Mouse (Mus musculus): ENCODE measurements around the gene Lrch1.

Gene Lrch1

GRCm38 (mm10) chr14:74814848-74815789 lies 132.6 kb downstream of the Lrch1 start:
- DNase-seq (ENCODE audit: low spot score): no peak

DNA sequence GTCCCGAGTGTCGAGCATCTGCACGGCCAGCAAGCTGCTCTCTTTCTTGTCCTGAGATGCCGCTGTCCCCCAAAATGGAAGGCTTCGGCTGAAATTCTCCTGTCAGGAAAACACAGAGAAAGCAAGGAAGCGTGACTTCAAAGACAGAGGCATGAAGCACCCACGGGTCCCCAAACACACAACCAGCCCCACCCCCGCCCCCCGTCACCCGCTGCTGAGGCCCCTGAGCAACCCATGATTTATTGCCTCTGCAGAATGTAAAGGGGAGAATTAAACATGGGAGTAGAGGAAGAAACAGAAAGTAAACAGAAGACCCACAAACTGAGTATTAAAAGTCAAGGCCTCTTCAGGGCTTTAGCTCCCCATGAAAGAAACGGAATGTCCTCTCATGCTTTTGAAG lies 136.1 kb downstream of the Lrch1 start:
- no peak for DNase-seq (ENCODE audit: low spot score)

GRCm38 (mm10) chr14:74801961-74802360 lies 145.7 kb downstream of the Lrch1 start:
- DNase-seq (ENCODE audit: low spot score): no peak

DNA sequence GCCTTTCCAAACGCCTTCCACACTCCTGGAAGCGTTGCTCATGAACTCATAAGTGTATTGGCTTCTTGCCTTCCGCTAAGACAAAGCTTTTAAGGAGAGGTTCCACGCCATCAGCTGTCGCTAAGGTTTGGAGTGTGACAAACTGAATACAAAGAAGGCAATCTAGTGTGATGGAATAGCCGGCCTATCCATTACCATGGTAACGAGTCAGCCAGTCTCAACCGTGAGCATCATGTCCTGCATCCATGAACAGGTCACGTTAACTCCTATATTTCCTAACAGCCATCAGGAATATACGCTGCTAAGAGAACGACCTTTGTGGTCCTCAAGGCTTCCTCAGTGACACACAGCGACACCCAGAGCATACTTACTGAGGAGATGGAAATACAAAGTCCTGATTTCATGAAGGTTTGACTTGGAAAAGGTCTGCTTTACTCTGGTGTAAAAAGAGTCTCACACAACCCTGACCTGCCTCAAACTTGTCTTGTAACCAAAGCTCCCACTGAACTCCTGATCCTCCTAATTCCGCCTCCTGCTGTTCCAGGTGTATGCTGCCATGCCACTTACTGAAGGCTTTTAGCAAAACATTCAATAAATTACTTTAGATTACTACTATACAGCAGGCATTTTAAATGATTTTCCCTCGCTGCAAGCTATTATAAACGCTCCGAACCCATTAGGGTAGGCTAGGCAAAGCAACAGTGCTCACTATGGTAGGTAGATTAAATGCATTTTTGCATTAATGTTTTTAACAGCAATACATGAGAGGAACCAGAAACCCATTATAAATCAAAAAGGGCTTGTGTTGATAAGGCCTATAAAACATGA lies 149.4 kb downstream of the Lrch1 start:
- no peak for DNase-seq (ENCODE audit: low spot score)

DNA sequence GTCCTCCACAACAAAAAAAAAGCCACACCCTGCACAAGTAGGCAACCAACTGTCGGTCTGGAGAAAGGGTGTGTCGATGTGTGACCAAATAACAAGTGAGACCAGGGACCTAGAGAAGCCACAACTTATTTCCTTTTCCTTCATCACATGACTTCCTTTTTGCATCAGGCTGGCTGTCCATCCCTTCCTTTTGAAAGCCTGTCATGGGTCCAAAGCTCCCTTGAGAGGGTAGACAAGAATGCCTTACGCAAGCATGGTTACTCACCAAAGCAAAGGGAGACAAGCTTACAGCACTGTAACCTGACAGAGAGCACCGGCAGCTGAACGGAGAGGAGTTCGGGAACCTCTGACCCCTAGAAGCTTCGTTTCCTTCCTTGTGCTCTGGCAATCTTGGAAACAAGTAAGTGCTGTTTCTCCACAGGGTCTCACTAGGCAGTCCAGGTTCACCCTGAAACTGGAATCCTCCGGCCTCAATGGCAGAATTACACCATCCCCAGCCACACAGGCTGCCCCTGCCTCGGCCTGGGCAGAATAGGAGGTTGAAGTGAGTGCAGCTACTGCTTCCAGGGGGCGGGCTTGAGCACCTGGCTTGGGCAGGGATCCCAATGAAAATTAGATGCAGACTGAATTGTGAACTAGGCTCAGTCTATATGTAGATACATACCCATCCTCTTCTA lies 150.2 kb downstream of the Lrch1 start:
- DNase-seq (ENCODE audit: low spot score): no peak

- DNase-seq (ENCODE audit: low spot score): no peak
Observed at GRCm38 (mm10) chr14:74794931-74795330, 152.7 kb downstream of the Lrch1 start.

- no peak for DNase-seq (ENCODE audit: low spot score)
Observed at GRCm38 (mm10) chr14:74792793-74793192, 154.9 kb downstream of the Lrch1 start.

GRCm38 (mm10) chr14:74790535-74790934 lies 157.1 kb downstream of the Lrch1 start:
- no peak for DNase-seq (ENCODE audit: low spot score)

- DNase-seq (ENCODE audit: low spot score): peak; percentile 5
Observed at GRCm38 (mm10) chr14:74788766-74789165, 158.9 kb downstream of the Lrch1 start.

GRCm38 (mm10) chr14:74787717-74788116 lies 160.0 kb downstream of the Lrch1 start:
- DNase-seq (ENCODE audit: low spot score): no peak

GRCm38 (mm10) chr14:74784243-74784934 lies 163.3 kb downstream of the Lrch1 start:
- DNase-seq (ENCODE audit: low spot score): no peak

GRCm38 (mm10) chr14:74774046-74774619 lies 173.5 kb downstream of the Lrch1 start:
- DNase-seq (ENCODE audit: low spot score): no peak

DNA sequence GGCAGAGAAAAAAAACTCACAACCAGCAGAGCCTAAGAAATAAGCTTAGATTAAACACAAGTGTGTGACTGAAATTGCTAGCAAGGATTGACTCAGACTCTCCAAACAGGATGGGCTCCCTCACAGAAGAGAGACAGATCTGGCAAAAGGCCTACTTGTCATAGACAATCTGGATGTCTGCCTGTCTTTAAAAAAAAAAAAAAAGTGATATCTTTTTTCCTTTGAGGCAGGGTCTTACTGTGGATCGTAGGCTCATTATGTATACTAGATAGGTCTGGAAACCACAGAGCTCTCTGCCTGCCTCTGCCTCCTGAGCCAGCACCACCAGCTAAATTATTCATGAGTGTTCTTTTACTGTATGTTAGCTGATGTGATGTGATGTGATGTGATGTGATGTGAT lies 179.8 kb downstream of the Lrch1 start:
- no peak for DNase-seq (ENCODE audit: low spot score)

DNA sequence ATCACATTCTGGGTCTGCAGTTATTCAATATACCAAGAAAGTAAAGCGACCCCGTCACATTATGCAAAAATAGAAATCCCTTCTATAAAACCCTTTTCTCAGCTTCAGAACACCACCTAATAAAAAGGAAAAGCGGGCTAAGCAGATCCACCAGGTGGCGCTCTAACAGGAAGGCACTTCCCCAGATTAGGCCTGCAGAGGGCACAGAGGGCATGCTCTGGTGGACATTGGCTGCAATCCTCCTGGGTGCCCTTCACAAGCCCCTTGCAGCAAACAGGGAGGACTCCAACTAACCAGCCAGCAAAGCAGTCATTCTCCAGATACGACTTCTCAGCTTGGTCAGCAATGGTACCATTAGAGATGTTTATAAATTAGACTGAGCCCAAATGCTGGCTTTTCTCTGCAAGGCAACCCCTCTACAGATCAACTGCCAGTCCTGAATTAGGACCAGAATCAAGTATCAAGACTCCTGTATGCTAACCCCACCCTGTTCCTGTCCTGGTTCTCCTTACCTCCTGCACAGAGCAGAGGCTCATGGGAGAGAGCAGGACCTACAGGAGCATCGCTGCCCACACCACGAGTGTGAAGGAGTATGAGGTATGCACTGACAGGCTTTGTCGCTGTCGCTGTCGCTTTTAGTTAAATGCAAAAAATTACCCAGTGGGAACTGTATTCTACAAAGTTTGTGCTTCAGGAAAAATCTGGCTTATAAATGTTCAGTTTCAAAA lies 183.3 kb downstream of the Lrch1 start:
- DNase-seq (ENCODE audit: low spot score): peak; percentile 75

- no peak for DNase-seq (ENCODE audit: low spot score)
Observed at GRCm38 (mm10) chr14:74736850-74737249, 210.8 kb downstream of the Lrch1 start.

DNA sequence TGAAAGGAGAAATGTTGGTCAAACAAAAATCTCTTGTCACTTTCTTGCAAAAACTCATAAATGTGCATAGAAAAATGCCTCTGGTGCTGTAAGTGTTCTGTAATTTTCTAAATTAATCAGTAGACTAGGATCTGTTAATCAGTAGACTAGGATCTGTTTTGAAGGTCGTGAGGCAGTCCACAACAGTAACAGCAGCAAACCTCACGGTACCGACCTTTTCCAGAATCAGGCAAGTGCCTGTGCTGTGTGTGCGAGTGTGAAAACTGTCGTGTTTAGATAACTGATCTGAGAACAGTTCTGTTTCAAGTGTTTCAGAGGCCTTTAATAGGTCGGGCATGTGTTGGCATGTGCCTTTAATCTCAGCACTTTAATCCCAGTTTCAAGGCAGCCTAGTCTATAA lies 212.2 kb downstream of the Lrch1 start:
- no peak for DNase-seq (ENCODE audit: low spot score)

GRCm38 (mm10) chr14:74733397-74733796 lies 214.3 kb downstream of the Lrch1 start:
- DNase-seq (ENCODE audit: low spot score): no peak

DNA sequence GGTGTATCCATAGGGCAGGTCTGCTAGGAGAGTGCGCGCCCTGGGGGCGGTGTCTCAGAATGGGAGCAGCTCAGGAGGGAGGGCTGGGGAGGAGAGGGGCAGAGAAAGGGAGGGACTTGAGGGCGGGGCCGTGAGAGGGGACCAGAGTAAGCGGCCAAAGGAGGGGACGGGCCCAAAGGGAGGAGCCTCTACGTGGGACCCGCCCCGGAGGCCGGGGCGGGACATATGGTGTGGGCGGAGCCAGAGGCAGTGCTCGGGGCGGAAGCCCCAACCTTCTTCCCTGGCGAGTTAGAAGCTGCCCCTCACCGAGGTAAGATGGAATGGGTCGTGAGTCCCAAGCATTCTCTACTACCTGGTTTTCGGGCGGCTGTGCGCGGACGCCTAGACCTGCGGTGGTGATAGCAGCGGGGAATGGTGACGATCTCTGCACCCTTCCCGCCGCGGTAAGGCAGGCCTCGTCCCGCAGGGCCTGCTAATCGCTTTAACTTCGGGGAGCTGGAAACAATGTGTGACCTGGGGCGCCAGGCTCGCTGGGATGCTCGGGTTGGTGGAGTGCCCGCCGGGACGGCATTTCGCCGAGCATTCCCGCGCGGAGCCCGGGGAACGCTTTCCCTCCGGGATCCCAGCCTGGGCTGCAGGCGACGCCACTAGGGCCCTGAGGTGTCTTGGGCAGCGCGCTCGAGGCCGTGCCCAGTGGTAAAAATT lies 215.4 kb downstream of the Lrch1 start, which contains the start of gene Esd:
Gene Esd, plus strand, starts transcription at position 219 of the 705 bp plus-strand sequence.
- DNase-seq (ENCODE audit: low spot score): peak; percentile 94

DNA sequence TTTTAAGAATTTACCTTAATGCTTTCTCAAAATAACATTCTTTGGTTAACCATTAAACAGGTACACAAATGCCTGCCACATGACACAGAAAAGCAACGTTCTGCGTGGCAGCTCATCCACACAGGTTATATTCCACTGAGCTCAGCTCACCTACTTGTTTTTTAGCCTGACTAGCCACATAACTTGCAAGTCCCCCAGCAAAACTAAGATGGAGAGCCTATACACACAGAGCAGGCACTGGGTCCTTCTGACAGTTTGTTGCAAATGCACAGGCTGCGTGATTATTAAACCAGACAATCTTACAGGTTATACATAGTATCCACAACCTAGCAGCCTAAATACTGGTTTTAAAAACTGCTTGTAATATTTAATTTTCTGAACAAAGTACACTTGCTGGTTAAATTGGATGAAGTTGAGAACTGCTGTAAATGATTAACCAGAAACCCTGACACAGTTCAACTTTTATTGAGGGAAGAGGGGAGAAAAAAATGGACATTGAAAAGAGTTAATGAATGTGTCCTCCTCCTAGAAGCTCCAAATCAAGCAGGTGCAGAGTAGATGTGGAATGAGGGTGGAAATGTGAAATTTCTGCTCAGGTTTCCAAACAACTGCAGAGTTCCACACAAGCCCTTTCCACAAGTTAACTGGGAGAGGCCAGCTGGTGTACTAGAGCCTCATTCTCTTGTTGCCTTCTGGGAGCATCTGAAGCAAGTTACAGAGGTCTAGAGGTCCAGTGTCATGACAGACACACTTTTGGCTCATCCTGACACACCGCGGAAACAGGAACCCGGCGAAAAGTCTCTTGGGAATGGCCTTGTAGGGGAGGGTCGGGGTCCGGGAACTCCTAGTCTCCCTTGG lies 216.2 kb downstream of the Lrch1 start:
- DNase-seq (ENCODE audit: low spot score): no peak

All from lung, postnatal 25 days (tissue).